Mouse (Mus musculus) skeletal muscle tissue, postnatal 0 days (tissue): ENCODE results near the gene Tcf23. TPM values are rescaled to one million over a fixed set of nuclear protein-coding genes. Genes with fewer than 3 reads are reported as not detected.

Source experiments
- polyA plus RNA-seq: library from polyadenylated mRNA; unstranded; fragments of >200 nt; fragmentation: Nextera tagmentation; extraction: Ambion mirVana; gene quantifications from 2 replicates; pipeline ENCODE4 v1.2.1, GENCODE M21; 2015

The Tcf23 gene
- 0.07 TPM in 1 of 2 replicates, not detected in the other for polyA plus RNA-seq

DNA sequence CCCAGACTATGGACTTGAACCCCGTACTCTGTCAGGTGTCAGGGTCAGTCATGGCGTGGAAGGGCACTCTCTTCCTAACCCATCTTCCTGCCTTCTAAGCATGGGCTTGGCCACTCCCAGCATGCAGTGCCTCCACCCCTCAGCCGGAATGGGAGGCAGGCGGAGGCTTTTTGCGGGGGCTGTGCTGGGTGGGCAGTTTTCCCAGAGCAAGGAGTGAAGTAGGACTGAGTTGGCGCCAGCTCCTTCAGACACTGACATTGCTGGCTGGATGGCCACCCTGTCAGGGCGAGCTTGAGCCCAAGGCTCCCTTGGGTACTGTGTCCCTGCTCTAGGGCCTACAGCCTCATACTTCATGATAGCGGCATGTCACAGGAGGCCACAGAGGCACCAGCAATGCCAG is at the start of gene Tcf23:
TSS of gene Tcf23 (plus strand) at position 247 of the 400 bp plus-strand sequence.

DNA sequence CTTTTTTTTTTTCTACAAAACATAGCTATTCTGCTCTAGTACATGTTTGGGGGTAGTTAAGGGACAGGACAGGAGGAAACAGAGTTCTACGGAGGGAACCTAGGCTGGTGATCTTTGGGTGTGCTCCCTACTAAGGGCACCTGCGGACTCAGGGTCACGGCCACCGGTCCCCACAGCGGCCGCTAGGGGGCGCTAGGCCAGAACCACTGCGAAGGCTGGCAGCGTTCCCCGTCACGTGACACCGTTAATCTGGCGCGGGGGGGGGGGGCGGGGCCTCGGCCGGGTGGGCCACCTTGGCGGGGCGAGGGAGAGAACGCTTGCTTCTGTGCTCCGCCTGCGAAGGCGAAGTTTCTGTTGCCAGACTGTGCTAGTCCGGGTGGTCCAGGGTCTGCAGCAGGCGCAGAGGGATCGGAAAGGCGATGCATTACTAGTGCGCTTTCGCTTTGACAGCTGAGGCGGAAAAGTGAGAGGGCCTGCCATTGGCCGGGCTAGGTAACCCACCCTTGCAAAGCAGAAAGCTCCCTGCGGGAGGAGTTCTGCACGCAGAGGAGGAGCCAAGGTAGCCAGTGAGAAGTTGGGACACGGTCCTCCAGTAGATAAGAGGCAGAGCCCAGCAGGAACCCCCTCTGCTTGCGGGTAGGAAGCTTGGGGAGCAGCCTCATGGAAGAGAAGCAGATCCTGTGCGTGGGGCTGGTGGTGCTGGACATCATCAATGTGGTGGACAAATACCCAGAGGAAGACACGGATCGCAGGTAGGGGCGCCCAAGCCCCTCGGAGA is 47.0 kb upstream of the Tcf23 start, which contains the start of gene Khk:
TSS of gene Khk (plus strand) at position 176 of the 778 bp plus-strand sequence.

DNA sequence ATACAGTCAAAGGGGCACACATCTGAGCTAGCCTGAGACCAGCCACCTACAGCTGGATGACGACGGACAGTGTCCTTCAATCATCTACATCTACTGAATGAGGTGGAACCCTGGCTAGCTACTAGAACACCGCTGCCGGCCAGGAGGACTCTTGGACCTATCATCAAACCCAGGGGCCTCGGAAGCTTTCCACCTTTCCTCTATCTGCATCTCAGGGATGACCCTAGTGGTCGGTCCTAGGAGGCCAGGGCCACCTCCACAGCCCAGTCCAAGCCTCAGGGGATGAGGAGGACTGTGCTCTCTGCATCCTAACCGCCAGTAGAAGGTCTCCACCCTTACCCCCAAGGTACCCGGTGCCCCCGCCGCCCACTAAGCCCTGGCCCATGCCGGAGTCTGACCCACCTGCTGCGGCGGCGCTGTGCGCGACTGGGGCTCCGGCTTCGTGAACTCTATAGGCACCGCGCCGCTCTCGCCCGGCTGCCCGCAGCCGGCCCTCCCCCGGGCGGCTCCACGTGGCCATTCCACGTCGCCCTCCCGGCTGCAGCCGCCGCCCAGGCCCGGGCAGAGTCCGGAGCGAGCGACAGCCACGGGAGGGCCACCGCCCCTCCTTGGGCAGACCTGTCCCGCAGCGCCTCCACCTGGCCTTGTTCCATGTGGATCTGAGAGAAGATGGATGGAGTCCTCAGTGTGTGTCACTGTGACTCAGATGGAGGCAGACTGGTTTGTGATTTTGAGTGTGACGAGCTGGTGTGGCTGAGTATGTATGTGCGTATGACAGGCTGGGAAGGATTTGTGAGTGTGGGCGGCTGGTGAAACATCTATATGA is 23.3 kb upstream of the Tcf23 start, which contains the start of gene Cgref1:
TSS of gene Cgref1 (minus strand) at position 636 of the 826 bp plus-strand sequence.

DNA sequence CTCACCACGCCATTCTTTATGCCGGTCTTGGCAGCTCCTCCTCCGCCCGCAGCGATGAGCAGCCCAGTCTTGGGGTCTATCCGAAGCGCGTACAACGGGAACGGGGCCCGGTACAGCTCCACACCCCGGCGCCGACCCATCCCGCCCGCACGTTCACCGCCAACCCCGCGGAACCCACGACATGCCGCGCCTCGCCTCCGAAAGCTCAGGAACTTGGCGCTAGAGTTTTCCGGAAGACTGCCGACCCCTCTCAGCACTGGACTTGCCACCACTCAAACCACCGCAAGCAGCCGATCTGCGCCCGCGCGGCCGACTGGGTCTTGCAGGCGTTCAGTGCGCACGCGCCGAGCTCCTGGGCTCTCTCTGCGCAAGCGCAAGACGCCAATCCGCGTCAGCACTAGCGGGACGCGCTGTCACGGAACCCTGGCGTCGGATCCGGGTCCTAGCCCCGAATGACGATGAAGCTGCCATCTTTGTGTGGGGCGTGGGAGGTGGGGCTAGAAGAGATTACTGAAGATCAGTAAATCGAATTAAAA is 8.4 kb upstream of the Tcf23 start, which contains the start of gene Preb:
TSS of gene Preb (minus strand) at position 396 of the 536 bp plus-strand sequence.

Other genes with a start within 250 kb of the Tcf23 start
- 54.6 and 55.1 TPM in 2 replicates for gene Mapre3, start 154.0 kb upstream of the Tcf23 start, polyA plus RNA-seq
- gene Tmem214, start 100.7 kb upstream of the Tcf23 start, polyA plus RNA-seq = 46.0 and 49.8 TPM in 2 replicates
- gene Agbl5, start 80.0 kb upstream of the Tcf23 start, polyA plus RNA-seq = 2.7 and 3.9 TPM in 2 replicates
- 291 and 336 TPM in 2 replicates for gene Ost4, start 60.9 kb upstream of the Tcf23 start, polyA plus RNA-seq
- gene Emilin1, start 55.3 kb upstream of the Tcf23 start, polyA plus RNA-seq = 59.3 and 67.0 TPM in 2 replicates
- gene Khk, start 47.2 kb upstream of the Tcf23 start, polyA plus RNA-seq = 32.8 and 34.8 TPM in 2 replicates
- 18.3 and 20.6 TPM in 2 replicates for gene Cgref1, start 23.1 kb upstream of the Tcf23 start, polyA plus RNA-seq
- 84.0 and 85.7 TPM in 2 replicates for gene Preb, start 8.3 kb upstream of the Tcf23 start, polyA plus RNA-seq
- 262 and 282 TPM in 2 replicates for gene Atraid, start 79.7 kb downstream of the Tcf23 start, polyA plus RNA-seq
- 10.1 and 11.2 TPM in 2 replicates for gene Slc5a6, start 80.3 kb downstream of the Tcf23 start, polyA plus RNA-seq
- gene Cad, start 86.1 kb downstream of the Tcf23 start, polyA plus RNA-seq = 6.1 and 6.4 TPM in 2 replicates
- not detected in 2 replicates for gene Dnajc5g, start 137.6 kb downstream of the Tcf23 start, polyA plus RNA-seq
- gene Slc30a3, start 139.6 kb downstream of the Tcf23 start, polyA plus RNA-seq = 0.08 TPM in 1 of 2 replicates, not detected in the other
- 210 and 232 TPM in 2 replicates for gene Trim54, start 148.1 kb downstream of the Tcf23 start, polyA plus RNA-seq
- 1.1 TPM in 2 replicates for gene Ucn, start 170.2 kb downstream of the Tcf23 start, polyA plus RNA-seq
- 62.8 and 67.1 TPM in 2 replicates for gene Mpv17, start 185.6 kb downstream of the Tcf23 start, polyA plus RNA-seq
- 0.51 and 0.68 TPM in 2 replicates for gene Gm29609, start 211.2 kb downstream of the Tcf23 start, polyA plus RNA-seq
- 20.8 and 21.8 TPM in 2 replicates for gene Gtf3c2, start 211.5 kb downstream of the Tcf23 start, polyA plus RNA-seq
- 96.4 and 109 TPM in 2 replicates for gene Snx17, start 224.6 kb downstream of the Tcf23 start, polyA plus RNA-seq
- gene Eif2b4, start 224.8 kb downstream of the Tcf23 start, polyA plus RNA-seq = 61.4 and 74.4 TPM in 2 replicates
- 3.6 and 6.5 TPM in 2 replicates for gene Zfp513, start 233.6 kb downstream of the Tcf23 start, polyA plus RNA-seq